Mouse (Mus musculus) liver, embryonic 15.5 days (tissue): Measurements from ENCODE around the gene Ptprc. TPM values are rescaled to one million over a fixed set of nuclear protein-coding genes. Genes with fewer than 3 reads are reported as not detected.
A peak's percentile ranks its signal among the peaks of the same experiment; 100 is the strongest.

Source experiments
- ATAC-seq: fragments of 200-750 bp; cut with Nextera tagmentation; 2 replicates; pipeline ENCODE4 v1.8.0; 2017; ENCODE audit warnings: moderate number of reproducible peaks, mild to moderate bottlenecking, moderate library complexity; ENCODE audit not compliant: insufficient read depth
- H3K27ac ChIP-seq: fragments of 300-500 bp; sonication (generic); replicated peaks from 2 replicates; pipeline ENCODE4 v1.5.1; 2015; ENCODE audit warnings: mild to moderate bottlenecking, inconsistent platforms
- H3K27me3 ChIP-seq: fragments of 300-500 bp; sonication (generic); 2 replicates; pipeline ENCODE4 v1.6.1; 2015; ENCODE audit warnings: mild to moderate bottlenecking, inconsistent platforms
- H3K36me3 ChIP-seq: fragments of 300-500 bp; sonication (generic); replicated peaks from 2 replicates; pipeline ENCODE4 v1.6.1; 2015; ENCODE audit warnings: moderate library complexity, mild to moderate bottlenecking, inconsistent platforms
- H3K4me1 ChIP-seq: fragments of 300-500 bp; sonication (generic); replicated peaks from 2 replicates; pipeline ENCODE4 v1.6.1; 2015; ENCODE audit warnings: inconsistent platforms
- H3K4me2 ChIP-seq: fragments of 300-500 bp; sonication (generic); 2 replicates; pipeline ENCODE4 v1.6.1; 2015; ENCODE audit warnings: moderate library complexity, mild to moderate bottlenecking, inconsistent platforms
- H3K4me3 ChIP-seq: fragments of 300-500 bp; sonication (generic); replicated peaks from 2 replicates; pipeline ENCODE4 v1.5.1; 2015; ENCODE audit warnings: mild to moderate bottlenecking, inconsistent platforms
- H3K9ac ChIP-seq: fragments of 300-500 bp; sonication (generic); 2 replicates; pipeline ENCODE4 v1.6.1; 2015; ENCODE audit warnings: moderate library complexity, mild to moderate bottlenecking, inconsistent platforms
- H3K9me3 ChIP-seq: fragments of 300-500 bp; sonication (generic); replicated peaks from 2 replicates; pipeline ENCODE4 v1.6.1; 2016; ENCODE audit warnings: inconsistent platforms
- WGBS: fragments of 180-500 bp; shearing (Covaris S2); methylation state at CpG from one replicate; pipeline ENCODE4 v1.1.7; 2015; ENCODE audit warnings: mixed read lengths; ENCODE audit not compliant: insufficient replicate concordance; 5-methylcytosine and 5-hydroxymethylcytosine counted together
- polyA plus RNA-seq: library from polyadenylated mRNA; unstranded; fragments of >200 nt; fragmentation: Nextera tagmentation; extraction: Ambion mirVana; gene quantifications from 2 replicates; pipeline ENCODE4 v1.2.1, GENCODE M21; 2015

The Ptprc gene
- 7.8 and 7.9 TPM in 2 replicates for polyA plus RNA-seq

- H3K4me1 ChIP-seq: no peaks in the 10 kb centered on the region
- H3K9ac ChIP-seq: no peak within 1 kb of the TSS
- peak within 1 kb of the TSS; percentile 23; the same call in 1 of the 2 replicates for H3K4me2 ChIP-seq
- WGBS: 21% methylated on average over 4 of the region's 4 CpGs
- H3K27me3 ChIP-seq: no peaks in the 10 kb centered on the region
- 0 out of 2 replicates have a peak within 1 kb of the TSS, but pooled peaks have one; percentile 24 for H3K27ac ChIP-seq
- H3K36me3 ChIP-seq: no peaks in the 10 kb centered on the region
- H3K9me3 ChIP-seq: no peaks in the 10 kb centered on the region
- H3K4me3 ChIP-seq: peak within 1 kb of the TSS; percentile 37
- no peak for ATAC-seq
Measured at GRCm38 (mm10) chr1:138175494-138175893, at the start of gene Ptprc. Gene Ptprc, minus strand, starts transcription at chr1:138175708.

- no peak for ATAC-seq
- no peaks in the 10 kb centered on the region for H3K36me3 ChIP-seq
- H3K4me3 ChIP-seq: no peak overlapping the region
- H3K27ac ChIP-seq: no peak overlapping the region
- no peaks in the 10 kb centered on the region for H3K4me1 ChIP-seq
- no peak overlapping the region for H3K9ac ChIP-seq
- no peaks in the 10 kb centered on the region for H3K9me3 ChIP-seq
- no peak overlapping the region for H3K4me2 ChIP-seq
- no peaks in the 10 kb centered on the region for H3K27me3 ChIP-seq
- WGBS: 57% methylated on average over 3 of the region's 3 CpGs
Measured at GRCm38 (mm10) chr1:138214736-138215458, 39.4 kb upstream of the Ptprc start.

- H3K4me2 ChIP-seq: no peak overlapping the region
- H3K27ac ChIP-seq: no peak overlapping the region
- no peak overlapping the region for H3K9ac ChIP-seq
- no peaks in the 10 kb centered on the region for H3K36me3 ChIP-seq
- no peaks in the 10 kb centered on the region for H3K9me3 ChIP-seq
- no peaks in the 10 kb centered on the region for H3K27me3 ChIP-seq
- no peak for ATAC-seq
- no peak overlapping the region for H3K4me3 ChIP-seq
- WGBS: 51% methylated on average over 3 of the region's 3 CpGs
- no peaks in the 10 kb centered on the region for H3K4me1 ChIP-seq
Measured at GRCm38 (mm10) chr1:138210387-138211024, 35.0 kb upstream of the Ptprc start.

GRCm38 (mm10) chr1:138209751-138210150, 34.2 kb upstream of the Ptprc start:
- H3K4me2 ChIP-seq: no peak overlapping the region
- no peak overlapping the region for H3K27ac ChIP-seq
- ATAC-seq: no peak
- H3K9me3 ChIP-seq: no peaks in the 10 kb centered on the region
- H3K4me3 ChIP-seq: no peak overlapping the region
- 68% methylated on average over 3 of the region's 3 CpGs for WGBS
- H3K27me3 ChIP-seq: no peaks in the 10 kb centered on the region
- no peak overlapping the region for H3K9ac ChIP-seq
- H3K36me3 ChIP-seq: no peaks in the 10 kb centered on the region
- H3K4me1 ChIP-seq: no peaks in the 10 kb centered on the region

GRCm38 (mm10) chr1:138206041-138206440, 30.5 kb upstream of the Ptprc start:
- Histone ChIP-seq H3K27me3 (no peaks in the 10 kb centered on the region), H3K4me2 (no peak overlapping the region), H3K9me3 (no peaks in the 10 kb centered on the region), H3K4me1 (no peaks in the 10 kb centered on the region), H3K9ac (no peak overlapping the region), H3K4me3 (no peak overlapping the region), H3K27ac (no peak overlapping the region), H3K36me3 (no peaks in the 10 kb centered on the region)
- no peak for ATAC-seq
- WGBS: 65% methylated on average over 7 of the region's 7 CpGs

GRCm38 (mm10) chr1:138191689-138192508, 16.4 kb upstream of the Ptprc start:
- no peak overlapping the region for H3K4me2 ChIP-seq
- H3K36me3 ChIP-seq: no peaks in the 10 kb centered on the region
- 26% methylated on average over 8 of the region's 8 CpGs for WGBS
- H3K4me3 ChIP-seq: no peak overlapping the region
- no peaks in the 10 kb centered on the region for H3K27me3 ChIP-seq
- H3K9ac ChIP-seq: no peak overlapping the region
- H3K9me3 ChIP-seq: no peaks in the 10 kb centered on the region
- ATAC-seq: peak; percentile 60
- H3K27ac ChIP-seq: peak overlapping the region; percentile 66
- no peaks in the 10 kb centered on the region; the same call in 1 of the 2 replicates for H3K4me1 ChIP-seq

- H3K27me3 ChIP-seq: no peaks in the 10 kb centered on the region
- H3K4me3 ChIP-seq: no peak overlapping the region
- H3K27ac ChIP-seq: no peak overlapping the region
- no peak overlapping the region for H3K4me2 ChIP-seq
- H3K36me3 ChIP-seq: no peaks in the 10 kb centered on the region
- no peak overlapping the region for H3K9ac ChIP-seq
- no peaks in the 10 kb centered on the region for H3K9me3 ChIP-seq
- no peak for ATAC-seq
- WGBS: 64% methylated on average over 4 of the region's 4 CpGs
- H3K4me1 ChIP-seq: no peaks in the 10 kb centered on the region; the same call in 1 of the 2 replicates
Measured at GRCm38 (mm10) chr1:138188131-138188530, 12.6 kb upstream of the Ptprc start.

- 51% methylated on average over 4 of the region's 4 CpGs for WGBS
Measured at GRCm38 (mm10) chr1:138185904-138186303, 10.4 kb upstream of the Ptprc start.

GRCm38 (mm10) chr1:138180081-138180480, 4.6 kb upstream of the Ptprc start:
- H3K36me3 ChIP-seq: no peaks in the 10 kb centered on the region
- H3K4me3 ChIP-seq: no peak overlapping the region
- no peaks in the 10 kb centered on the region for H3K9me3 ChIP-seq
- no peaks in the 10 kb centered on the region for H3K27me3 ChIP-seq
- H3K4me2 ChIP-seq: no peak overlapping the region
- ATAC-seq: no peak
- no peak overlapping the region for H3K27ac ChIP-seq
- no peak overlapping the region for H3K9ac ChIP-seq
- no peaks in the 10 kb centered on the region for H3K4me1 ChIP-seq

More at GRCm38 (mm10) chr1:138185904-138186303, 10.4 kb upstream of the Ptprc start:
- H3K9me3 ChIP-seq: no peaks in the 10 kb centered on the region
- no peak overlapping the region for H3K27ac ChIP-seq
- no peak overlapping the region for H3K9ac ChIP-seq
- H3K4me2 ChIP-seq: no peak overlapping the region
- no peaks in the 10 kb centered on the region for H3K36me3 ChIP-seq
- no peaks in the 10 kb centered on the region for H3K4me1 ChIP-seq
- no peak overlapping the region for H3K4me3 ChIP-seq
- no peak for ATAC-seq
- H3K27me3 ChIP-seq: no peaks in the 10 kb centered on the region

GRCm38 (mm10) chr1:138174705-138175492, 609 bp downstream of the Ptprc start:
- peak overlapping the region; percentile 23; the same call in 1 of the 2 replicates for H3K4me2 ChIP-seq

More at GRCm38 (mm10) chr1:138174705-138175492, 609 bp downstream of the Ptprc start:
- Histone ChIP-seq H3K4me3 (peak overlapping the region; percentile 37), H3K9ac (no peak overlapping the region), H3K9me3 (no peaks in the 10 kb centered on the region), H3K36me3 (no peaks in the 10 kb centered on the region), H3K27ac (0 out of 2 replicates have a peak overlapping the region, but pooled peaks have one; percentile 24), H3K27me3 (no peaks in the 10 kb centered on the region), H3K4me1 (no peaks in the 10 kb centered on the region)
- 21% methylated on average over 9 of the region's 9 CpGs for WGBS
- ATAC-seq: no peak
